Mouse (Mus musculus) kidney, adult 9 months (tissue): ENCODE results near the gene Ccn5.

Experiments used
- DNase-seq: peaks from one replicate; pipeline ENCODE4 v3.0.0; 2022

Ccn5 gene

GRCm38 (mm10) chr2:163820607-163821006, at the start of gene Ccn5:
Ccn5 (plus strand) TSS chr2:163820861.
- DNase-seq: peak; percentile 45

GRCm38 (mm10) chr2:163776661-163777060, 44.0 kb upstream of the Ccn5 start:
- no peak for DNase-seq

GRCm38 (mm10) chr2:163777061-163777460, 43.6 kb upstream of the Ccn5 start:
- no peak for DNase-seq

GRCm38 (mm10) chr2:163778896-163779295, 41.8 kb upstream of the Ccn5 start:
- no peak for DNase-seq

GRCm38 (mm10) chr2:163783368-163783767, 37.3 kb upstream of the Ccn5 start:
- DNase-seq: no peak

GRCm38 (mm10) chr2:163783901-163784300, 36.8 kb upstream of the Ccn5 start:
- no peak for DNase-seq

- DNase-seq: no peak
Measured at GRCm38 (mm10) chr2:163787086-163787485, 33.6 kb upstream of the Ccn5 start.

- peak; percentile 70 for DNase-seq
Measured at GRCm38 (mm10) chr2:163787709-163788108, 33.0 kb upstream of the Ccn5 start.

GRCm38 (mm10) chr2:163788484-163788883, 32.2 kb upstream of the Ccn5 start:
- peak; percentile 77 for DNase-seq

GRCm38 (mm10) chr2:163798411-163798810, 22.2 kb upstream of the Ccn5 start:
- no peak for DNase-seq

GRCm38 (mm10) chr2:163800832-163801231, 19.8 kb upstream of the Ccn5 start:
- DNase-seq: peak; percentile 11

- no peak for DNase-seq
Measured at GRCm38 (mm10) chr2:163801406-163801805, 19.3 kb upstream of the Ccn5 start.

- DNase-seq: peak; percentile 9
Measured at GRCm38 (mm10) chr2:163803838-163804237, 16.8 kb upstream of the Ccn5 start.

GRCm38 (mm10) chr2:163809166-163809565, 11.5 kb upstream of the Ccn5 start:
- no peak for DNase-seq

- no peak for DNase-seq
Measured at GRCm38 (mm10) chr2:163809704-163810103, 11.0 kb upstream of the Ccn5 start.

GRCm38 (mm10) chr2:163813077-163813476, 7.6 kb upstream of the Ccn5 start:
- DNase-seq: no peak

- no peak for DNase-seq
Measured at GRCm38 (mm10) chr2:163814739-163815465, 5.8 kb upstream of the Ccn5 start.

- DNase-seq: peak; percentile 36
Measured at GRCm38 (mm10) chr2:163823248-163823647, 2.6 kb downstream of the Ccn5 start.

GRCm38 (mm10) chr2:163823771-163824170, 3.1 kb downstream of the Ccn5 start:
- no peak for DNase-seq

- no peak for DNase-seq
Measured at GRCm38 (mm10) chr2:163825861-163826260, 5.2 kb downstream of the Ccn5 start.

- DNase-seq: no peak
Measured at GRCm38 (mm10) chr2:163826494-163826893, 5.8 kb downstream of the Ccn5 start.

GRCm38 (mm10) chr2:163831163-163831562, 10.5 kb downstream of the Ccn5 start:
- no peak for DNase-seq

- peak; percentile 83 for DNase-seq
Measured at GRCm38 (mm10) chr2:163838043-163838442, 17.4 kb downstream of the Ccn5 start.

GRCm38 (mm10) chr2:163839519-163839918, 18.9 kb downstream of the Ccn5 start:
- peak; percentile 55 for DNase-seq

- no peak for DNase-seq
Measured at GRCm38 (mm10) chr2:163842043-163842442, 21.4 kb downstream of the Ccn5 start.
